Mouse (Mus musculus) heart, embryonic 14.5 days (tissue): ENCODE results near the gene Rnf113a2. TPM values are rescaled to one million over a fixed set of nuclear protein-coding genes. Genes with fewer than 3 reads are reported as not detected.

Experiments
- ATAC-seq: fragments of 200-750 bp; cut with Nextera tagmentation; 2 replicates; pipeline ENCODE4 v1.8.0; 2017; ENCODE audit warnings: low read depth, moderate TSS enrichment; ENCODE audit not compliant: insufficient number of reproducible peaks, insufficient read depth, low FRiP score
- H3K27ac ChIP-seq, 2 experiments: fragments of 200-500 bp in 1 of 2; fragments of 300-500 bp in 1 of 2; sonication (generic) in 1 of 2; replicated peaks in 1 of 2; 2 replicates each; pipeline ENCODE4 v1.5.1; 2012 to 2014; ENCODE audit warnings: low read depth in 2 of 2, low read length in 2 of 2, control low read depth in 1 of 2, mild to moderate bottlenecking in 1 of 2, mixed read lengths in 1 of 2; ENCODE audit not compliant: control insufficient read depth in 1 of 2, insufficient read depth in 1 of 2
- H3K27me3 ChIP-seq: fragments of 300-500 bp; sonication (generic); 2 replicates; pipeline ENCODE4 v1.6.1; 2014; ENCODE audit warnings: mild to moderate bottlenecking, low read length, control low read depth; ENCODE audit not compliant: control insufficient read depth, insufficient read depth
- H3K36me3 ChIP-seq: fragments of 300-500 bp; sonication (generic); 2 replicates; pipeline ENCODE4 v1.6.1; 2014; ENCODE audit warnings: mild to moderate bottlenecking, control low read depth, low read length, mixed read lengths; ENCODE audit not compliant: control insufficient read depth, insufficient read depth
- H3K4me1 ChIP-seq, 2 experiments: fragments of 200-500 bp in 1 of 2; fragments of 300-500 bp in 1 of 2; sonication (generic) in 1 of 2; 2 replicates each; pipeline ENCODE4 v1.6.1; 2012 to 2014; ENCODE audit warnings: low read length in 2 of 2, control low read depth in 1 of 2, mixed read lengths in 1 of 2; ENCODE audit not compliant: control insufficient read depth in 2 of 2, insufficient read depth in 2 of 2
- H3K4me2 ChIP-seq: fragments of 300-500 bp; sonication (generic); 2 replicates; pipeline ENCODE4 v1.6.1; 2014; ENCODE audit warnings: mild to moderate bottlenecking, low read length
- H3K4me3 ChIP-seq, 2 experiments: fragments of 200-500 bp in 1 of 2; fragments of 300-500 bp in 1 of 2; sonication (generic) in 1 of 2; 2 replicates each; pipeline ENCODE4 v1.5.1; 2012 to 2014; ENCODE audit warnings: low read length in 2 of 2, mild to moderate bottlenecking in 2 of 2, control low read depth in 1 of 2, low read depth in 1 of 2, moderate library complexity in 1 of 2; ENCODE audit not compliant: control insufficient read depth in 1 of 2, insufficient read depth in 1 of 2
- H3K9ac ChIP-seq: fragments of 300-500 bp; sonication (generic); 2 replicates; pipeline ENCODE4 v1.6.1; 2014; ENCODE audit warnings: mild to moderate bottlenecking, low read length
- H3K9me3 ChIP-seq: fragments of 300-500 bp; sonication (generic); 2 replicates; pipeline ENCODE4 v1.6.1; 2016; ENCODE audit warnings: low read length, control low read depth; ENCODE audit not compliant: control insufficient read depth
- WGBS: fragments of 180-500 bp; shearing (Covaris S2); extraction: QIAGEN DNeasy Blood & Tissue Kit; methylation state at CpG from one replicate; pipeline ENCODE4 v1.1.7; 2014; 5-methylcytosine and 5-hydroxymethylcytosine counted together
- polyA plus RNA-seq: library from polyadenylated mRNA; unstranded; fragments of >200 nt; fragmentation: Nextera tagmentation; extraction: Ambion mirVana; gene quantifications from 2 replicates; pipeline ENCODE4 v1.2.1, GENCODE M21; 2014

Rnf113a2 gene
- polyA plus RNA-seq, 1 experiment from 2014 or later: 19.1 TPM

GRCm38 (mm10) chr12:84407874-84408818 is 8.8 kb upstream of the Rnf113a2 start:
- H3K27ac ChIP-seq: peak overlapping the region; percentile 68 to 90
- H3K9me3 ChIP-seq: peaks cover 5% of the 10 kb centered on the region; the same call in 1 of the 2 replicates
- H3K4me2 ChIP-seq: peak overlapping the region; percentile 81
- peaks cover 0 to under 1% of the 10 kb centered on the region in 2 experiments; a peak in 2 of 4 replicates for H3K4me1 ChIP-seq
- peak; percentile 66 for ATAC-seq
- whole genome bisulfite sequencing: 2% methylated on average over 46 of the region's 52 CpGs
- no peaks in the 10 kb centered on the region for H3K27me3 ChIP-seq
- peak overlapping the region; percentile 78 to 90 for H3K4me3 ChIP-seq
- H3K9ac ChIP-seq: peak overlapping the region; percentile 90
- no peaks in the 10 kb centered on the region for H3K36me3 ChIP-seq

- 1% methylated on average over 60 of the region's 63 CpGs for WGBS
- ATAC-seq: peak; percentile 90
Measured at GRCm38 (mm10) chr12:84408819-84409507, 8.0 kb upstream of the Rnf113a2 start, which contains the start of the genes Entpd5 and Bbof1. TSS of gene Entpd5 (minus strand) at chr12:84409029. TSS of gene Bbof1 (plus strand) at chr12:84409071.

GRCm38 (mm10) chr12:84417605-84417922 is 568 bp downstream of the Rnf113a2 start:
- Histone ChIP-seq H3K4me2 (peak overlapping the region; percentile 82), H3K36me3 (no peaks in the 10 kb centered on the region), H3K9me3 (no peaks in the 10 kb centered on the region), H3K4me3 (peak overlapping the region; percentile 62 to 63), H3K4me1 (peaks cover 5 to 8% of the 10 kb centered on the region in 2 experiments; a peak in 3 of 4 replicates), H3K27ac (peak overlapping the region in 1 of 2 experiments; percentile 49; a peak in 1 of 4 replicates), H3K9ac (peak overlapping the region; percentile 78), H3K27me3 (no peaks in the 10 kb centered on the region)
- WGBS: 36% methylated on average over 18 of the region's 18 CpGs
- ATAC-seq: no peak

More at GRCm38 (mm10) chr12:84408819-84409507, 8.0 kb upstream of the Rnf113a2 start, which contains the start of the genes Entpd5 and Bbof1:
- peak within 1 kb of the TSS; percentile 78 to 90 for H3K4me3 ChIP-seq
- no peaks in the 10 kb centered on the region for H3K36me3 ChIP-seq
- peak within 1 kb of the TSS; percentile 68 to 90 for H3K27ac ChIP-seq
- H3K27me3 ChIP-seq: no peaks in the 10 kb centered on the region
- peak within 1 kb of the TSS; percentile 90 for H3K9ac ChIP-seq
- H3K4me2 ChIP-seq: peak within 1 kb of the TSS; percentile 81
- no peaks in the 10 kb centered on the region for H3K4me1 ChIP-seq
- H3K9me3 ChIP-seq: peaks cover 5% of the 10 kb centered on the region; the same call in 1 of the 2 replicates

- Histone ChIP-seq H3K9me3 (no peaks in the 10 kb centered on the region), H3K9ac (no peak overlapping the region), H3K27ac (no peak overlapping the region), H3K4me1 (no peaks in the 10 kb centered on the region), H3K4me3 (no peak overlapping the region), H3K36me3 (no peaks in the 10 kb centered on the region), H3K27me3 (no peaks in the 10 kb centered on the region), H3K4me2 (no peak overlapping the region)
- WGBS: 59% methylated on average over 3 of the region's 3 CpGs
- no peak for ATAC-seq
Measured at GRCm38 (mm10) chr12:84423990-84424389, 7.0 kb downstream of the Rnf113a2 start.

- Histone ChIP-seq H3K4me3 (no peak overlapping the region), H3K4me2 (no peak overlapping the region), H3K9me3 (no peaks in the 10 kb centered on the region), H3K27ac (no peak overlapping the region), H3K4me1 (no peaks in the 10 kb centered on the region), H3K9ac (no peak overlapping the region), H3K27me3 (no peaks in the 10 kb centered on the region), H3K36me3 (peaks cover 34% of the 10 kb centered on the region)
- 91% methylated on average over 2 of the region's 2 CpGs for WGBS
- no peak for ATAC-seq
Measured at GRCm38 (mm10) chr12:84429825-84430224, 12.8 kb downstream of the Rnf113a2 start.

GRCm38 (mm10) chr12:84438697-84439096 is 21.7 kb downstream of the Rnf113a2 start:
- WGBS: 52% methylated on average over 2 of the region's 2 CpGs
- Histone ChIP-seq H3K36me3 (peaks cover 35% of the 10 kb centered on the region), H3K27ac (no peak overlapping the region), H3K4me2 (no peak overlapping the region), H3K9me3 (no peaks in the 10 kb centered on the region), H3K4me3 (no peak overlapping the region), H3K4me1 (no peaks in the 10 kb centered on the region), H3K27me3 (no peaks in the 10 kb centered on the region), H3K9ac (no peak overlapping the region)
- ATAC-seq: no peak

- ATAC-seq: no peak
- Histone ChIP-seq H3K4me1 (no peaks in the 10 kb centered on the region), H3K27ac (no peak overlapping the region), H3K36me3 (peaks cover 19% of the 10 kb centered on the region), H3K4me2 (no peak overlapping the region), H3K27me3 (no peaks in the 10 kb centered on the region), H3K9me3 (no peaks in the 10 kb centered on the region), H3K4me3 (no peak overlapping the region), H3K9ac (no peak overlapping the region)
- 67% methylated on average over 4 of the region's 4 CpGs for WGBS
Measured at GRCm38 (mm10) chr12:84442526-84442925, 25.5 kb downstream of the Rnf113a2 start.
